Mouse (Mus musculus): ENCODE results near the gene Cyp4b1. TPM values are rescaled to one million over a fixed set of nuclear protein-coding genes. Genes with fewer than 3 reads are reported as not detected.
"Not testable (repeated sequence)": the region's sequence is repeated elsewhere in the genome, so short reads cannot be mapped to it uniquely, and the experiment has no call there.

The Cyp4b1 gene
- total RNA-seq (2021): 18.5 and 28.6 TPM in 2 replicates
- long read RNA-seq, experiment 1, transcript Cyp4b1-201 (12 exons, 1,892 nt): major isoform, 35 of 42 reads
- long read RNA-seq, experiment 1, partial matches to known transcripts: 2 of 42 reads
- long read RNA-seq, experiment 1, other reads (novel, unspliced or antisense): 5 of 42 reads
- long read RNA-seq, experiment 2, transcript Cyp4b1-201 (12 exons, 1,892 nt): major isoform, 15 of 20 reads
- long read RNA-seq, experiment 2, partial matches to known transcripts: 1 of 20 reads
- long read RNA-seq, experiment 2, other reads (novel, unspliced or antisense): 4 of 20 reads

GRCm38 (mm10) chr4:115647580-115647979, at the start of gene Cyp4b1:
Cyp4b1 (minus strand) TSS chr4:115647723.
- DNase-seq: peak; percentile 81

- DNase-seq: peak; percentile 43
These were observed 38.8 kb upstream of the Cyp4b1 start for GRCm38 (mm10) chr4:115686299-115686698.

GRCm38 (mm10) chr4:115659190-115659589, 11.7 kb upstream of the Cyp4b1 start:
- DNase-seq: no peak

GRCm38 (mm10) chr4:115657867-115658249, 10.3 kb upstream of the Cyp4b1 start:
- DNase-seq: no peak

DNA sequence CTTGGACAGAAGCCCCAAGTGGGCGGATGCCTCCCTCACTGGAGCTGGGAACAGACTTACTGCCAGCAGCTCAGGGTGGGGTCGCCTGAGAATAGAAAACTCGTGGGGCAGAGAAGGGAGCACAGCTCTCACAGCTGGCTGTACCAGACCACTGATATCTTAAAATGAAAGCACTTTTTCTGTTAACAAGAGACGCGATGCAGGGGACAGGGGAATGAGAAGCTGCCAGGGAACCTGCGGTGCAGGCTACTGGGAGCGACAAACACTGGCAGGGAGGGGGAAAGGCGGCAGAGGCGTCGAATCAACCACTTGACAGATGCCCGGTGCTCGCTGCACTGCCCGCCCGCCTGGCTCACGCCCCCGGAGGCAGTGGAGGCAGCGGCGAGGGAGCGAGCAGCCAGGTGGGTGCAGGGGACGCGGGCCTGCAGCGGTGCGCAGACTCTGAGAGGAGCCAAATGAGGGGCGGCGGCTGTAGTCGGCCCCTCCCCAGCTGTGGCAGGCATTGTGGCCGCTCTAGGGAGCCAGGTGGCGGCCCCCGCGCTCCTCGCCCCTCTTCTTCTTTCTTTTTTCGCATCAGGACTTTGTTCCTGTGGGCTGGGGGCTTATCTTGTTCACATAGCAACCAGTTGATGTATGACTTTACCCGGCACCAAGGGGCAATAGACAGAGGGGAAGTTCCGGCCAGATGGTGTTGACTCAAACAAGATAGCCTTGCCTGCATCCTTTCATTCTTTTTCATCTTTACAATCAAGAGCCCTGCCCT, 9.8 kb upstream of the Cyp4b1 start:
- peak; percentile 65 for DNase-seq

DNA sequence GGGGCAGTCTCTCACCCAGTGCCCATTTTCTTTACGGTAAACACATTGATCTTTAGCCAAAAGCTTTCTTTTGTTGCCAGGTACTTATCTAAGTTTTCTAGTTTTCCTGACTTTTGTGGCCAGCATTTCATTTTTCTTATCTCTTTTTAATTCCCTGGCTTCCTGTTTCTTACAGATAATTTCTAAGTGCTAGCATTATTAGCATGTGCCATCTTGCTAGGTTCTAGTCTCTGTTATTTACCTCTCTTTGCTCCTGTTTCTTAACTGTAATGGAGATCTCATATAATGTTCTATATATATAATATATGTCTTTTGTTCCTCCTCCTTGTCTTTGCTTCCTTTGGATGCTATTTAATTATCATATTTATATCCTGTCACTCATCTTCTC, 9.0 kb upstream of the Cyp4b1 start:
- DNase-seq: not testable (repeated sequence)

DNA sequence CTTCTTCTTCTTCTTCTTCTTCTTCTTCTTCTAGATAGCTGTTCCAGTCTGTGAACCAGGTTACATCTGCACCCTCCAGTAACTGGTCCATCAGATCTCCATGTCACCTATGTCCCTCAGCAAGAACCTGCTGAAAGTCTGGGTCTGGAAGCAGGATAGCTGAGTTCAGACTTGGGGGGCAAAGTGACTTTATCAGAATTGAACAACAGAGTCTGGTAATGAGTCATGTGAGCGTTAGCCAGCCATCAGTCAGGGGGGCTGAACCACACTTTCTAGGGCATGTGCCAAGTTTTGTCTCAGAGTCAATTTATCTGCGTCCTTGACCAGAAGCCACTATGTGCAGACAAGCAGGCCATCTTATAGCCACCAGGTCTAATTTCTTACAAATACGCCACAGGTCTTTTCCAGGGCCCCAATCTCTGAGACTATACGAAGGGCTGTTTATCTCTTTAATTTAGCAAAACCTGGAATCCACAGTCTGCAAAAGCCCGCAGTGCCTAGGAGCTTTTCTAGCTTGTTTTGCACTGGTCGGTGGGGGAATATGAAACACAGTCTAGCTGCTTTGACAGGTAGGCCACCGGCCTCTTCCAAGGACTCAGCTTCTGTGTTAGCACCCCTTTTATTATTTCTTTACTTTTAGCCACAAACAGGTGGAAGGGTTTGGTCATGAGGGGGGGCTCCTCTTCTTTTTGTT, 8.5 kb upstream of the Cyp4b1 start:
- not testable (repeated sequence) for DNase-seq

- no peak for DNase-seq
These were observed 3.3 kb upstream of the Cyp4b1 start for GRCm38 (mm10) chr4:115650866-115651265.

DNA sequence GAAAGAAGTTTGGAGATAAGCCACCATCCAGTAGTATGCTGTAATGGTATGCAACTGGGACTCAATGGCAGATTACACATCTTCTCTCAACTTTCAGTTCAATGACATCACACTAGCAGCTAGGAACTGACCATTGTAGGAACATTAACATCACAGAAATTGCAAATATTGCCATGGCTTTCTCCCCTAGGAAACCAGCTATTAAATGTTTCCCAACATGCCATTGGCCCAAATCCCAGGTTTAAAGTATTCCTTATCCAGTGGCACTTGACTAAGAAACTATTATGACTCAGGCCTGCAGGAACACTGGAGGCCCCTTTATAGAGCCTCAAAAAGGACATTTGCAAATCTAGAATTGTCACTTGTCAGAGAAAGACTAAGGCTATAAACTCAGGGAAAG, 1.8 kb upstream of the Cyp4b1 start:
- peak; percentile 31 for DNase-seq

- no peak for DNase-seq
These were observed 1.2 kb upstream of the Cyp4b1 start for GRCm38 (mm10) chr4:115648752-115649151.

DNA sequence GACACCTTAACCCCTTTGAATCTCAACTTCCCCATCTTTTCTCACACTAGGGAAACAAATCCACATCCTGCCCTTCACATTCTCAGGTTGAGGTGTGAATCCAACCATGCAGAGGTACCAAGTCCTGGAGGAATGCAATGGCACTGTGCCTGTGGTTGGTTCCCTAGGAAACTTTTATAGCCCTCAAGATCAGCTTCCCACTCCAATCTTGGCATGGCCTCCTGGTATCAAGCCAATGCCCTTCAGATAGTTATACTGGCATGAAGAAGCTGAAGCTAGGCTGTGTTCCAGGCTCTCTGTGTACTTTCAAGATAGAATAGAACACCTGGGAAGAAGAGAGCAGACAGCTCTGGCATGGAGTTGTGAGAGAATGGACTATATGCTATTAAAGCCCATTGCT, 2.2 kb downstream of the Cyp4b1 start:
- peak; percentile 38 for DNase-seq

GRCm38 (mm10) chr4:115642967-115643754, 4.4 kb downstream of the Cyp4b1 start:
- no peak for DNase-seq

DNA sequence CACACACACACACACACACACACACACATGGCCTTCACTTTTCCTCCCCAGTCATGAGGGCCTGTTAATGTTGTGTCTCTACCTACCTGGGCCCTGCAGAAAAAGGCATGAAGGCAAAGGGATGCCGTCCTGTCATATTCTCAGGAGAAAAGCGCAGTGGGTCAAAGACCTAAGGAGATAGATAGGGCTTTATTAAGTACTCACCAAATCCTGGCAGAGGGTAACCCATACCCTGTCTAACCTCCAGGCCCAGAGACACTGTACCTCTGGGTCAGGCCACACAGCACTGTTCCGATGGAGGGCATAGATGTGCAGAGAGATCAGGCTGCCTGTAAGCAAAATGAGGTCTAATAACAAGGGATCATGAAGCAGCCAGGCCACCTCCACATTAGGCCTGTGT, 22.0 kb downstream of the Cyp4b1 start:
- not testable (repeated sequence) for DNase-seq

- DNase-seq: no peak
These were observed 33.5 kb downstream of the Cyp4b1 start for GRCm38 (mm10) chr4:115614005-115614404.

DNA sequence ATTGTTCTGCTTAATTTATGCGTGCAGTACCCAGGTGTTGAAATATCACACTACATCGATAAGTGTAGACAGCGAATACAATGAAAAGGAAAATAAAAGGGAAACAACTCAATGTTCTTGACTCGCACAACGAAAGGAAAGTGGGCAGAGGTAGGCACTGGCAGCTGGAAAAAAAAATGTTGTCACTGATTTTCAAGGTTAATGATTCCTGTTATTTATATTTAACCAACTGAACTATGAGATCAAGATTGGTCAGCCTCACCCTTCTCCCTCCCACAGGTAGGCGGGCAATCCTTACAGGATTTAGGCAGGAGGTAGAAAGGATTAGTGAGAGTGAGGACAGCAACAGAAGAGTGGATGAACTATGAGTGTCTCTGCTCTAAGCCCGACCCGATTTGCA, 46.9 kb downstream of the Cyp4b1 start, which contains the start of gene Cyp4a32:
TSS of gene Cyp4a32 (plus strand) at position 359 of the 400 bp plus-strand sequence.
- not testable (repeated sequence) for DNase-seq

- DNase-seq: no peak
These were observed 50.6 kb downstream of the Cyp4b1 start for GRCm38 (mm10) chr4:115596824-115597336.

DNA sequence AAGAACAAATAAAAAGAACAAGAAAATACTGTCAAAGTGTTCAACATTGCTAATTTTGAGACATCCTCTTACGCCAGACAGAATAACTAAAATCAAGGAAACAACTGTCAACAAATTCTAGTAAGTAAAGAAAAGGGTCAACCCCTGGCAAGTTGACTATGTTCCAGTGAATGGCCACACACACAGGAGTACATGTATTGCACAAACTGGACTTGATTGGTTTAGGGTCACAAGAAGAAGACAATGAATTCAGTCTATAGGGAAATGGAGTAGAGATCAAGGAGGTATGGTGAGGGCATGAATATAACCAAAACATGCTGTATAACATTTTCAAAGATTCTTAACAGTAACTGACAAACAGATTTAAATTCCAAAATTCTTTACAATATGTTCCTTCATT, 51.2 kb downstream of the Cyp4b1 start:
- DNase-seq: no peak

GRCm38 (mm10) chr4:115583036-115583435, 64.5 kb downstream of the Cyp4b1 start:
- no peak for DNase-seq

GRCm38 (mm10) chr4:115575776-115576175, 71.7 kb downstream of the Cyp4b1 start:
- DNase-seq: peak; percentile 17

GRCm38 (mm10) chr4:115575255-115575654, 72.3 kb downstream of the Cyp4b1 start:
- DNase-seq: no peak

All from adrenal gland, postnatal 14 days (tissue).